In genomic region chr4:133052995-133053572, GRCm38 (mm10) we compare ENCODE assay signal across 14 mouse cellular contexts. TPM values are rescaled to one million over a fixed set of nuclear protein-coding genes. Genes with fewer than 3 reads are reported as not detected.
DNase-seq lines count a peak whose midpoint lies in the region; ATAC-seq and TF ChIP-seq lines count a peak whose summit lies in the region.
"Had no signal": no experiment of that assay in that cellular context is flagged by ENCODE, and none has a peak within 500 bp of the region (broad histone marks: within the 10 kb centered on the region; RNA-seq: fewer than 3 reads in every experiment).

No protein-coding gene starts in this region.

- H3K4me2 ChIP-seq in heart, embryonic 11.5 days, result no peak overlapping the region
- no peak overlapping the region for H3K4me2 ChIP-seq in hindbrain, embryonic 14.5 days (replicated peaks)
- no peak overlapping the region for H3K4me2 ChIP-seq in neural tube, embryonic 15.5 days
- H3K4me2 ChIP-seq: lung, embryonic 14.5 days had no signal

- H3K9me3 ChIP-seq in heart, embryonic 11.5 days (replicated peaks; ENCODE audit: control insufficient read depth, low read length), result no peaks in the 10 kb centered on the region
- H3K9me3 ChIP-seq in hindbrain, embryonic 14.5 days (ENCODE audit: control insufficient read depth, low read length), result no peaks in the 10 kb centered on the region
- H3K9me3 ChIP-seq in neural tube, embryonic 15.5 days (replicated peaks), result no peaks in the 10 kb centered on the region

- no peaks in the 10 kb centered on the region for H3K27me3 ChIP-seq in heart, embryonic 11.5 days (ENCODE audit: control insufficient read depth, insufficient read depth, low read length)
- no peaks in the 10 kb centered on the region for H3K27me3 ChIP-seq in hindbrain, embryonic 14.5 days (ENCODE audit: control insufficient read depth, insufficient read depth, low read length)
- H3K27me3 ChIP-seq in neural tube, embryonic 15.5 days (replicated peaks), result no peaks in the 10 kb centered on the region
- H3K27me3 ChIP-seq: Patski had no signal

- 76% methylated on average over 13 of the region's 13 CpGs for WGBS in heart, embryonic 11.5 days (ENCODE audit: insufficient replicate concordance)
- 79% methylated on average over 13 of the region's 13 CpGs for WGBS in hindbrain, embryonic 14.5 days
- 86% methylated on average over 13 of the region's 13 CpGs for WGBS in neural tube, embryonic 15.5 days

- no peak overlapping the region for H3K9ac ChIP-seq in heart, embryonic 11.5 days (ENCODE audit: low read depth, low read length)
- H3K9ac ChIP-seq in hindbrain, embryonic 14.5 days, result 0 out of 2 replicates have a peak overlapping the region, but pooled peaks have one; percentile 4
- no peak overlapping the region for H3K9ac ChIP-seq in neural tube, embryonic 15.5 days (replicated peaks)
- H3K9ac ChIP-seq: lung, embryonic 14.5 days had no signal

- TF ChIP-seq CTCF in left cerebral cortex, adult 2 months (IDR thresholded peaks at IDR 0.05), result no peak

- H3K27ac ChIP-seq in heart, embryonic 11.5 days (ENCODE audit: low read depth, low read length), result peak overlapping the region; percentile 68; the same call in 1 of the 2 replicates
- peak overlapping the region; percentile 70 for H3K27ac ChIP-seq in left cerebral cortex, adult 2 months
- H3K27ac ChIP-seq in hindbrain, embryonic 14.5 days, result peak overlapping the region; percentile 22; the same call in 1 of the 2 replicates
- peak overlapping the region; percentile 74; the same call in 1 of the 2 replicates for H3K27ac ChIP-seq in neural tube, embryonic 15.5 days (replicated peaks)
- H3K27ac ChIP-seq: kidney, postnatal 0 days had no signal

- H3K36me3 ChIP-seq in heart, embryonic 11.5 days (ENCODE audit: control insufficient read depth, insufficient read depth, low read length), result no peaks in the 10 kb centered on the region
- peaks cover 6% of the 10 kb centered on the region; the same call in 1 of the 2 replicates for H3K36me3 ChIP-seq in hindbrain, embryonic 14.5 days (replicated peaks; ENCODE audit: control insufficient read depth, insufficient read depth)
- H3K36me3 ChIP-seq in neural tube, embryonic 15.5 days, result no peaks in the 10 kb centered on the region

- DNase-seq in heart, adult 18-20 months, result no peak
- no peak for DNase-seq in left cerebral cortex, adult 2 months (ENCODE audit: extremely low spot score in 1 of 2, low spot score in 2 of 2)
- no peak for DNase-seq in left cerebral cortex, postnatal 4 days
- DNase-seq in hindbrain, embryonic 14.5 days (ENCODE audit: low spot score), result no peak
- DNase-seq in natural killer cell, adult 2 months (ENCODE audit: low spot score in 2 of 2), result no peak
- DNase-seq: adrenal gland, postnatal 36 days; cerebellum, postnatal 14 days; gastrocnemius, postnatal 25 days; lung, embryonic 14.5 days had no signal

- H3K4me1 ChIP-seq in heart, embryonic 11.5 days (ENCODE audit: control insufficient read depth, insufficient read depth, low read length), result peaks cover 90% of the 10 kb centered on the region
- H3K4me1 ChIP-seq in hindbrain, embryonic 14.5 days (replicated peaks; ENCODE audit: control insufficient read depth, insufficient read depth, low read length), result peaks cover 66% of the 10 kb centered on the region
- peaks cover 80% of the 10 kb centered on the region for H3K4me1 ChIP-seq in neural tube, embryonic 15.5 days

- no peak overlapping the region for H3K4me3 ChIP-seq in heart, embryonic 11.5 days (ENCODE audit: low read depth, low read length)
- H3K4me3 ChIP-seq in left cerebral cortex, adult 2 months, result no peak overlapping the region
- H3K4me3 ChIP-seq in hindbrain, embryonic 14.5 days (replicated peaks; ENCODE audit: low read length), result no peak overlapping the region
- H3K4me3 ChIP-seq in neural tube, embryonic 15.5 days (replicated peaks), result no peak overlapping the region

- intact Hi-C loops in left cerebral cortex, adult 2 months (cut with DNase I), result no loop called here
- intact Hi-C loops in left cerebral cortex, postnatal 4 days (cut with DNase I), result no loop called here

- no peak for ATAC-seq in heart, embryonic 11.5 days (replicated peaks; ENCODE audit: insufficient number of reproducible peaks, low FRiP score, low TSS enrichment)
- ATAC-seq in hindbrain, embryonic 14.5 days (ENCODE audit: low FRiP score), result no peak
- no peak for ATAC-seq in neural tube, embryonic 15.5 days (ENCODE audit: low FRiP score)
- no peak for ATAC-seq in cerebellum, adult (ENCODE audit: insufficient number of reproducible peaks, low FRiP score, low TSS enrichment)
- ATAC-seq: Patski had no signal

RNA-seq across cellular contexts. Expression of gene Ahdc1, which starts 42.0 kb away (rescaled TPM):
- polyA plus RNA-seq in heart, embryonic 11.5 days (2014; fragmentation: Nextera tagmentation; extraction: Ambion mirVana), result 7.0 and 9.1 TPM in 2 replicates
- 10 to 100 TPM; 36.3 to 38.5 TPM for total RNA-seq in heart, adult 18-20 months (2021)
- 100 to 1,000 TPM; 108 to 132 TPM for total RNA-seq in left cerebral cortex, adult 2 months (2021)
- total RNA-seq in left cerebral cortex, postnatal 4 days (2021), result 100 to 1,000 TPM in 1 of 2 experiments, 10 to 100 TPM in 1; 94.1 to 102 TPM
- 12.9 and 13.4 TPM in 2 replicates for polyA plus RNA-seq in hindbrain, embryonic 14.5 days (2014; fragmentation: Nextera tagmentation; extraction: Ambion mirVana)
- polyA plus RNA-seq in neural tube, embryonic 15.5 days (2015; fragmentation: Nextera tagmentation; extraction: Ambion mirVana), result 11.0 TPM in 2 replicates

Comparison
In these comparisons a context has a peak if more than half of its experiments do, and no peak if none do; other contexts are left out.
1. H3K27ac ChIP-seq: peak in every context shown above with its lines; median percentile 74 in neural tube, embryonic 15.5 days; 70 in left cerebral cortex, adult 2 months; 68 in heart, embryonic 11.5 days; 22 in hindbrain, embryonic 14.5 days.